ENCODE assay signal across 8 mouse cellular contexts in the genomic region with DNA sequence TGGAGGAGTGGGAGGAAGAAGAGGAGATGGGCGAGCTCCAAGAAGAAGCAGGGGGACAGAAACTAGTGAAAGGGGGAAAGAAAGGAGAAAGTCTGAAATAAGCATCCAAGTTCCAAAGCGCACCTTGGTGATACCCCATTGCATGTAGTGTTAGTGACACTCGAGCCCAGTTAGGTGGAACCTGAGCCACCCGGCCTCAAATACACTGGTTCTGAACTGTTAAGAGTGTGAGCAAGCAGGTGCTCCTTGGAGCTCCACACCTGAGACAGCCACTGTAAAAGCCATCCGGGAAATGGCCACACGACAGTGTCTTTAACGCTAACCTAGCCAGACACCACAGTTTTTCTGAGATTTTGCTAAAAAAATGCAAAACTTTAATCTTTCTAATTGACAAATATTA. TPM values are rescaled to one million over a fixed set of nuclear protein-coding genes. Genes with fewer than 3 reads are reported as not detected.
A peak's percentile ranks its signal among the peaks of the same experiment; 100 is the strongest.
DNase-seq lines count a peak whose midpoint lies in the region; ATAC-seq and TF ChIP-seq lines count a peak whose summit lies in the region.

No protein-coding gene starts in this region.

- DNase-seq in kidney, postnatal 25 days = no peak
- no peak for DNase-seq in heart, postnatal 0 days (ENCODE audit: low spot score)
- DNase-seq in frontal cortex, adult 2 months (ENCODE audit: extremely low spot score in 1 of 2, low spot score in 1 of 2) = no peak
- DNase-seq in thymus, postnatal 4 days = no peak

- ATAC-seq in kidney, embryonic 14.5 days (ENCODE audit: low FRiP score, low TSS enrichment) = peak; percentile 28; the same call in 1 of the 2 replicates
- no peak for ATAC-seq in heart, postnatal 0 days (ENCODE audit: insufficient read depth, low read depth)
- 0 out of 2 replicates have a peak, but pooled peaks have one; percentile 22 for ATAC-seq in liver, embryonic 12.5 days
- ATAC-seq in stomach, embryonic 14.5 days (ENCODE audit: insufficient number of reproducible peaks, insufficient read depth, low FRiP score, low read depth) = no peak

- TF ChIP-seq EP300 in heart, postnatal 0 days (IDR thresholded peaks at IDR 0.05; ENCODE audit: low read depth) = no peak

- peak overlapping the region; percentile 66 for H3K4me3 ChIP-seq in kidney, embryonic 14.5 days (ENCODE audit: low read length)
- H3K4me3 ChIP-seq in bone marrow macrophage, adult 2 months (ENCODE audit: insufficient read depth, low read length) = peak overlapping the region; percentile 44
- H3K4me3 ChIP-seq in heart, postnatal 0 days (ENCODE audit: low read depth, low read length) = peak overlapping the region; percentile 83
- H3K4me3 ChIP-seq in liver, embryonic 12.5 days = peak overlapping the region; percentile 82
- H3K4me3 ChIP-seq in stomach, embryonic 14.5 days (ENCODE audit: low read depth, low read length) = peak overlapping the region; percentile 63; the same call in 1 of the 2 replicates

- no peak overlapping the region for H3K27ac ChIP-seq in kidney, embryonic 14.5 days (ENCODE audit: low read depth, low read length)
- H3K27ac ChIP-seq in bone marrow macrophage, adult 2 months (ENCODE audit: insufficient read depth, low read depth, low read length) = no peak overlapping the region
- H3K27ac ChIP-seq in heart, postnatal 0 days (ENCODE audit: low read depth) = peak overlapping the region; percentile 95; the same call in 1 of the 2 replicates
- H3K27ac ChIP-seq in liver, embryonic 12.5 days = peak overlapping the region; percentile 75
- H3K27ac ChIP-seq in stomach, embryonic 14.5 days (ENCODE audit: low read length) = no peak overlapping the region

- peak overlapping the region; percentile 18; the same call in 1 of the 2 replicates for H3K9ac ChIP-seq in kidney, embryonic 14.5 days (ENCODE audit: low read depth, low read length)
- H3K9ac ChIP-seq in heart, postnatal 0 days (replicated peaks; ENCODE audit: low read depth, low read length) = peak overlapping the region; percentile 92
- H3K9ac ChIP-seq in liver, embryonic 12.5 days = peak overlapping the region; percentile 68
- no peak overlapping the region for H3K9ac ChIP-seq in stomach, embryonic 14.5 days (replicated peaks; ENCODE audit: low read depth, low read length)

- H3K27me3 ChIP-seq in kidney, embryonic 14.5 days (ENCODE audit: control insufficient read depth, insufficient read depth, low read length) = peaks cover 3% of the 10 kb centered on the region; the same call in 1 of the 2 replicates
- H3K27me3 ChIP-seq in heart, postnatal 0 days (ENCODE audit: control insufficient read depth, insufficient read depth, low read length) = no peaks in the 10 kb centered on the region
- H3K27me3 ChIP-seq in liver, embryonic 12.5 days (replicated peaks) = peaks cover 10% of the 10 kb centered on the region
- H3K27me3 ChIP-seq in stomach, embryonic 14.5 days (ENCODE audit: control insufficient read depth, insufficient read depth, low read length) = no peaks in the 10 kb centered on the region

- TF ChIP-seq POLR2A in bone marrow macrophage, adult 2 months (IDR thresholded peaks at IDR 0.05; ENCODE audit: borderline replicate concordance, low read depth, low read length) = no peak

- TF ChIP-seq CTCF in bone marrow macrophage, adult 2 months (IDR thresholded peaks at IDR 0.05; ENCODE audit: low read depth, low read length) = no peak
- TF ChIP-seq CTCF in heart, postnatal 0 days (IDR thresholded peaks at IDR 0.05; ENCODE audit: low read depth) = no peak

- H3K9me3 ChIP-seq in kidney, embryonic 14.5 days (ENCODE audit: control insufficient read depth, low read length) = no peaks in the 10 kb centered on the region
- no peaks in the 10 kb centered on the region for H3K9me3 ChIP-seq in heart, postnatal 0 days (replicated peaks; ENCODE audit: control insufficient read depth, low read length)
- no peaks in the 10 kb centered on the region for H3K9me3 ChIP-seq in liver, embryonic 12.5 days (replicated peaks)
- no peaks in the 10 kb centered on the region for H3K9me3 ChIP-seq in stomach, embryonic 14.5 days (ENCODE audit: control insufficient read depth, low read depth, low read length)

- no peaks in the 10 kb centered on the region for H3K4me1 ChIP-seq in kidney, embryonic 14.5 days (ENCODE audit: control insufficient read depth, insufficient read depth, low read length)
- no peaks in the 10 kb centered on the region for H3K4me1 ChIP-seq in bone marrow macrophage, adult 2 months (ENCODE audit: control insufficient read depth, insufficient read depth, low read length)
- no peaks in the 10 kb centered on the region for H3K4me1 ChIP-seq in heart, postnatal 0 days (ENCODE audit: control insufficient read depth, insufficient read depth)
- peaks cover 40% of the 10 kb centered on the region for H3K4me1 ChIP-seq in liver, embryonic 12.5 days
- no peaks in the 10 kb centered on the region for H3K4me1 ChIP-seq in stomach, embryonic 14.5 days (ENCODE audit: control insufficient read depth, insufficient read depth, low read length)

- WGBS in kidney, embryonic 14.5 days = 52% methylated on average over 7 of the region's 7 CpGs
- 43% methylated on average over 7 of the region's 7 CpGs for WGBS in heart, postnatal 0 days
- WGBS in liver, embryonic 12.5 days (ENCODE audit: insufficient replicate concordance) = 37% methylated on average over 7 of the region's 7 CpGs
- 44% methylated on average over 7 of the region's 7 CpGs for WGBS in stomach, embryonic 14.5 days

- H3K36me3 ChIP-seq in kidney, embryonic 14.5 days (ENCODE audit: control insufficient read depth, insufficient read depth, low read length) = no peaks in the 10 kb centered on the region
- no peaks in the 10 kb centered on the region for H3K36me3 ChIP-seq in heart, postnatal 0 days (replicated peaks; ENCODE audit: control insufficient read depth, insufficient read depth, low read length)
- peaks cover 7% of the 10 kb centered on the region for H3K36me3 ChIP-seq in liver, embryonic 12.5 days
- H3K36me3 ChIP-seq in stomach, embryonic 14.5 days (ENCODE audit: control insufficient read depth, insufficient read depth, low read length) = no peaks in the 10 kb centered on the region

- peak overlapping the region; percentile 44 for H3K4me2 ChIP-seq in kidney, embryonic 14.5 days (replicated peaks; ENCODE audit: low read depth, low read length)
- peak overlapping the region; percentile 54 for H3K4me2 ChIP-seq in heart, postnatal 0 days (ENCODE audit: low read depth, low read length)
- H3K4me2 ChIP-seq in liver, embryonic 12.5 days = peak overlapping the region; percentile 67
- H3K4me2 ChIP-seq in stomach, embryonic 14.5 days (replicated peaks; ENCODE audit: low read depth, low read length) = peak overlapping the region; percentile 35

RNA-seq across cellular contexts. Expression of a gene that starts 0.5 kb away (rescaled TPM):
- 13.5 and 16.0 TPM in 2 replicates for polyA plus RNA-seq in kidney, embryonic 14.5 days (2014; fragmentation: Nextera tagmentation; extraction: Ambion mirVana)
- polyA plus RNA-seq in bone marrow macrophage, adult 2 months (2012; ENCODE audit: insufficient read depth, insufficient read length, missing spikeins) = 4.4 and 5.1 TPM in 2 replicates
- 19.9 and 24.7 TPM in 2 replicates for total RNA-seq in heart, postnatal 0 days (2014; rRNA removed; ENCODE audit: low replicate concordance)
- 18.0 and 21.2 TPM in 2 replicates for polyA plus RNA-seq in heart, postnatal 0 days (2015; fragmentation: Nextera tagmentation; extraction: Ambion mirVana)
- 22.5 and 24.6 TPM in 2 replicates for polyA plus RNA-seq in liver, embryonic 12.5 days (2016; fragmentation: Nextera tagmentation; extraction: Ambion mirVana)
- 13.3 and 15.2 TPM in 2 replicates for polyA plus RNA-seq in stomach, embryonic 14.5 days (2014; fragmentation: Nextera tagmentation; extraction: Ambion mirVana)
- 1.9 and 2.0 TPM in 2 replicates for polyA plus RNA-seq in frontal cortex, adult 2 months (2012; rRNA removed)

Comparison
In these comparisons a context has a peak if more than half of its experiments do, and no peak if none do; other contexts are left out.
1. ATAC-seq: peak in kidney, embryonic 14.5 days (single experiment) and liver, embryonic 12.5 days (single experiment); none in heart, postnatal 0 days (single experiment) and stomach, embryonic 14.5 days (single experiment).
2. H3K27ac ChIP-seq: peak in heart, postnatal 0 days (single experiment) and liver, embryonic 12.5 days (single experiment); none in kidney, embryonic 14.5 days (single experiment), bone marrow macrophage, adult 2 months (single experiment) and stomach, embryonic 14.5 days (single experiment).
3. Peak in every context shown above with its lines, with median percentiles within 50 percentile points of each other: H3K4me2 ChIP-seq and H3K4me3 ChIP-seq.